In the genomic region with DNA sequence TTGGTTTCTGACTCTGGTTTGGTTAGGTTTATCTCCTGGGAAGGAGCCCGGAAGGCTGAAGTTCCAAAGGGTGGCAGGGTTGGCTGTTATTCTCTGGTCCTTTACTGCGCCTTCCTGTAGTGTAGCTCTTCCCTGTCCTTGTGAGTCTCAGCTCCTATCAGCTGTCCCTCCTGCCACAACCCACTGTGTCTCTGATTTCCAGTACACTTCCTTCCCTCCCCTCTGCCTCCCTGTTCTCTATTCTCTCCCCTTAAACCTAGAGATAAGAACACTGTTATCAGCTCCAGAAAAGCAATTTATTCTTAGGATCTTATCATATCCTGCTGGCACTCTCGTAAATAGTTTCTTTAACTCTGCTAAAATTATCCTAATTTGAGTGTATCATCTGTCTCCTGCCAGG, we compare ENCODE assay signal across 12 mouse cellular contexts.
"Had no signal": no experiment of that assay in that cellular context is flagged by ENCODE, and none has a peak within 500 bp of the region (broad histone marks: within the 10 kb centered on the region; RNA-seq: fewer than 3 reads in every experiment).

No protein-coding gene starts in this region.

- H3K36me3 ChIP-seq: limb, embryonic 13.5 days; midbrain, embryonic 13.5 days had no signal

- H3K4me2 ChIP-seq: limb, embryonic 13.5 days; midbrain, embryonic 13.5 days had no signal

- H3K27me3 ChIP-seq: limb, embryonic 13.5 days; midbrain, embryonic 13.5 days had no signal

- DNase-seq: kidney, adult 11 months; kidney, adult 9 months; kidney, postnatal 36 days; layer of hippocampus, adult 9-11 months; layer of hippocampus, postnatal 36 days; lung, adult 18-20 months; right cerebral cortex, postnatal 4 days; spleen, adult 18-20 months; thymus, postnatal 4 days had no signal

- H3K4me1 ChIP-seq: limb, embryonic 13.5 days; midbrain, embryonic 13.5 days had no signal

- H3K9me3 ChIP-seq: limb, embryonic 13.5 days; midbrain, embryonic 13.5 days had no signal

- H3K9ac ChIP-seq: limb, embryonic 13.5 days; midbrain, embryonic 13.5 days had no signal

- H3K27ac ChIP-seq: kidney, postnatal 0 days; limb, embryonic 13.5 days; midbrain, embryonic 13.5 days had no signal

- ATAC-seq: midbrain, embryonic 13.5 days had no signal

- H3K4me3 ChIP-seq: limb, embryonic 13.5 days; midbrain, embryonic 13.5 days had no signal
